Mouse (Mus musculus): ENCODE measurements around the gene Vasp.

Gene Vasp

GRCm38 (mm10) chr7:19236411-19236810, 35.2 kb downstream of the Vasp start:
- no peak for DNase-seq (ENCODE audit: low read depth, low spot score)

- DNase-seq (ENCODE audit: low read depth, low spot score), result peak; percentile 17
These were observed 36.4 kb downstream of the Vasp start for GRCm38 (mm10) chr7:19235092-19235671.

DNA sequence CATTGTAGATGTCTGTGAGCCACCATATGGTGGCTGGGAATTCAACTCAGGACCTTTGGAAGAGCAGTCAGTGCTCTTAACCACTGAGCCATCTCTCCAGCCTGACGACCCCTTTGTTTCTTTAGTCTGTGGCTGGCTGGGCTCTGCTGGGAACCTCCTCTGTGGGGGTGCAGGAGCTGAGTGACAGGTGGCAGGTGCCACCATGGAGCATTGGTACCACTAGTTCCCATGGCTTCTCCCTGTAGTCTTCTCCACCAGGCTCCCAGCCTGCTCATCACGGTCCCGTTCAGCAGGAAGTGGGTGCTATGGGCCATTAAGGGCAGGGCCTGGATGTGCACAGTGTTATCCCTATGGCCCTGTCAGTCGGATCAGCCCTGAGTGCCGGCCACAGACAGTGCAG, 37.0 kb downstream of the Vasp start:
- no peak for DNase-seq (ENCODE audit: low read depth, low spot score)

- no peak for DNase-seq (ENCODE audit: low read depth, low spot score)
These were observed 39.8 kb downstream of the Vasp start for GRCm38 (mm10) chr7:19231849-19232248.

- DNase-seq (ENCODE audit: low read depth, low spot score), result no peak
These were observed 40.7 kb downstream of the Vasp start for GRCm38 (mm10) chr7:19230899-19231298.

DNA sequence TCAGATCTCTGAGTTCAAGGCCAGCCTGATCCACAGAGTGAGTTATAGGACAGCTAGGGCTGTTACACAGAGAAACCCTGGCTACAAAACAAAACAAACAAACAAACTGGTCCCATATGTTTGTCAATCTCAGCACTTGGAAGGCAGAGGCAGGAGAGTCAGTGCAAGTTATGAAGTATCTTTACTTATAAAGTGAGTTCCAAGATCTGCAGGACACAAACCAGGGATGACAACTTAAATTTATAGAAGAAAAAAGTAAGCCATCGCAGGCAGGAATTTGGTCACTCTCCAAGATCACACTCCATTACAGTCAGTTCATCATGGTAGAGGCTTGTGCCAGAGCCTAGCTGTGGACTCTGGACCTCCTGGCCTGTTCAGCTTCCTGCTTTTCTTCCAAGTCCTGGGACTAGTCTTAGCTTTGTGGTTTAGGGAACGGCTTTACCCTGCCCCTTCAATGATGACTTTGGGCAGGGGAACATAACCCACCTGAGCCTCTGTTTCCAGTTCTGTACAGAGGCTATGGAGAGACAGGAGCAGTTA, 41.5 kb downstream of the Vasp start:
- no peak for DNase-seq (ENCODE audit: low read depth, low spot score)

DNA sequence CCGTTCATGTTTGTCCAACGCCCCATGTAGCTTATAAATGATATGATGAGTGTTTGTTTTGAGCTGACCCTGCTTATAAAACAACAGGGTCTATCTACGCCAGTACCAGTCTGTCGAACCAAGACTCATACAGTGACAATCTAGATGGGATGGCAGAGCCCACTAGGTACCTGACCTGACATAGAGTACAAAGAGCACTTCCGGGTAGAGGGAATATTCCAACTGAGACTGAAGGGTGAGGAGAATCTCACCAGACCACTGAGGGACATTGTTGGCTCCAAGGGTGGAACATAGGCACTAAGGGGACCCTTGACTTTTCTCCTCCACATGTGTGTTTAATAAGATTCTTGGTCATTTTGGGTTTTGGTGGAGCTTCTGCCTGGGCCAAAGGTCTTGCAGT, 42.2 kb downstream of the Vasp start:
- DNase-seq (ENCODE audit: low read depth, low spot score), result peak; percentile 24

- no peak for DNase-seq (ENCODE audit: low read depth, low spot score)
These were observed 42.8 kb downstream of the Vasp start for GRCm38 (mm10) chr7:19228793-19229148.

GRCm38 (mm10) chr7:19227883-19228792, 43.5 kb downstream of the Vasp start, which contains the start of gene Opa3:
Gene Opa3, plus strand, starts transcription at chr7:19228334.
- DNase-seq (ENCODE audit: low read depth, low spot score), result peak; percentile 100

GRCm38 (mm10) chr7:19226817-19227797, 44.5 kb downstream of the Vasp start:
- DNase-seq (ENCODE audit: low read depth, low spot score), result peak; percentile 78

- no peak for DNase-seq (ENCODE audit: low read depth, low spot score)
These were observed 46.7 kb downstream of the Vasp start for GRCm38 (mm10) chr7:19224933-19225332.

- DNase-seq (ENCODE audit: low read depth, low spot score), result no peak
These were observed 48.7 kb downstream of the Vasp start for GRCm38 (mm10) chr7:19222875-19223274.

DNA sequence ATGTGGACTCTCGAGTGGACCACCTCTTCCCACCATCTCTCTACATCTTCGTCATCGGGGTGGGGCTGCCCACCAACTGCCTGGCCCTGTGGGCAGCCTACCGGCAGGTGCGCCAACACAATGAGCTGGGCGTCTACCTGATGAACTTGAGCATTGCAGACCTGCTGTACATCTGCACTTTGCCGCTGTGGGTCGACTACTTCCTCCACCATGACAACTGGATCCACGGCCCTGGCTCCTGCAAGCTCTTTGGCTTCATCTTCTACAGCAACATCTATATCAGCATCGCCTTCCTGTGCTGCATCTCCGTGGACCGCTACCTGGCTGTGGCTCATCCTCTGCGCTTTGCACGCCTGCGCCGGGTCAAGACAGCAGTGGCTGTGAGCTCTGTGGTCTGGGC, 49.4 kb downstream of the Vasp start:
- no peak for DNase-seq (ENCODE audit: low read depth, low spot score)

GRCm38 (mm10) chr7:19220061-19220460, 51.6 kb downstream of the Vasp start:
- DNase-seq (ENCODE audit: low read depth, low spot score), result no peak

- no peak for DNase-seq (ENCODE audit: low read depth, low spot score)
These were observed 53.7 kb downstream of the Vasp start for GRCm38 (mm10) chr7:19217944-19218343.

DNA sequence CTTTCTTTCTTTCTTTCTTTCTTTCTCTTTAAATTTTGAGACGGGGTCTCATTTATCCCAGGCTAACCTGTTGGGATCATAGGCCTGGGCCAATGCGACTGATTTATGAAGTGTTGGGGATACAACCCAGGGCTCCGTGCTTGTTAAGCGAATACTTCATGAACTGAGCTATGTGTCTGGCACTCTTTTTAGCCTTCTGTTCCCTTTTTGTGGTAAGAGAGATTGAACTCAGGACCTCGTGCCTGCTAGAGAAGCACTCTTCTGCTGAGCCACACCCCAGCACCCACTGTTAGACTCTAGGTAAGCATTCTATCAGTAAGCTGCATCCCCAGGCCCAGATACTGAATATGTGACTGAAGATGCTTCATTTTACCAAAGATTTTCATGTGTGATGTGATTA, 54.1 kb downstream of the Vasp start:
- no peak for DNase-seq (ENCODE audit: low read depth, low spot score)

- DNase-seq (ENCODE audit: low read depth, low spot score), result no peak
These were observed 56.7 kb downstream of the Vasp start for GRCm38 (mm10) chr7:19214940-19215339.

DNA sequence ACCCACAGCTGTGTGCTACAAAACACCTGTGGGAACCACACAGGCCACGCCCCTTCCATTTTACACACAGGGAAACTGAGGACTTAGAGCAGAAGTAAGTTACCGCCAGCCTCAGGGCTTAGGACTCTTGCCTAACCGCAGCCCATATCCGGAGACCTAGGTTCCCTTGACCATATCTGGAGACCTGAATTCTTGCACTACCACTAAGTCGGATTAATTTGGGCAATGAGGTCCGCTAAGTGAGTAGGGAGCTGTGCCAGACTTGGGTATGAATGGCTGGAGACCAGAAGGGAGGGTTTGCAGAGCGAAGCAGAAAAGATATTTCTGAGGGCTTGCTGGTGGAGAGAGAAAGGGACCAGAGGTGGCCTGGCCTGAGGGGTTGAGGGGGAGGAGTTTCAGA, 57.2 kb downstream of the Vasp start:
- no peak for DNase-seq (ENCODE audit: low read depth, low spot score)

DNA sequence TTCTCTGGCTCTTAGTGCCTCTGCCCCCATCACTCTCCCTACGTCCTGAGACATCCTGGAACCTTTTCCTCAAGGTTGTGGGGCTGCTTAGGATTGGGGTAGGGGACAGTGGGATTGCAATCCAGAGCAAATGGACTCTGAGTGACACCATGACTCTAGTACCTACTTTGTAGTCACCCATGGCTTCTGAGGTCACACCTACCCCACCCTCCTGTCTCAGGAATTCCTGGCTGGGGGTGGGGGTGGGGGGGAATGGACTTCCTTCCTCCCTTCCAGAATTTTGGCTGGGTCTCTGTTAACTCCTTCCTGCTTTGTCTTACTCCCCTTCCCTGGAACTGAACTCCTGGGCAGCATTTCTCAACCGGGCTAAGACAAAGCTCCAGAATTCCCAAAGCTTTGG, 58.2 kb downstream of the Vasp start:
- no peak for DNase-seq (ENCODE audit: low read depth, low spot score)

- DNase-seq (ENCODE audit: low read depth, low spot score), result peak; percentile 15
These were observed 59.4 kb downstream of the Vasp start, which contains the start of gene Gpr4 for GRCm38 (mm10) chr7:19211996-19212755. Gene Gpr4, plus strand, starts transcription at chr7:19212538.

Data from CD4-positive helper T cell, adult 2 months (primary cell).